ENCODE assay signal across 18 mouse cellular contexts in genomic region chr7:51268743-51269142, GRCm38 (mm10).
A peak's percentile ranks its signal among the peaks of the same experiment; 100 is the strongest.
DNase-seq lines count a peak whose midpoint lies in the region; ATAC-seq lines count a peak whose summit lies in the region.
"Had no signal": no experiment of that assay in that cellular context is flagged by ENCODE, and none has a peak within 500 bp of the region (broad histone marks: within the 10 kb centered on the region; RNA-seq: fewer than 3 reads in every experiment).

No protein-coding gene starts in this region.

- intact Hi-C loops in gastrocnemius, postnatal 36 days (cut with DNase I): no loop called here

- DNase-seq in embryo, embryonic 10 days (ENCODE audit: low spot score): peak; percentile 40
- no peak for DNase-seq in embryo, embryonic 11 days
- DNase-seq in ovary, postnatal 36 days (ENCODE audit: low spot score): peak; percentile 4
- no peak for DNase-seq in ovary, postnatal 14 days (ENCODE audit: low spot score)
- DNase-seq in embryo, embryonic 10.5 days (ENCODE audit: low spot score): peak; percentile 14
- DNase-seq in gastrocnemius, postnatal 36 days: no peak
- DNase-seq: adrenal gland, postnatal 14 days; B cell, adult 2 months; cerebellum, adult 11-12 months; cerebellum, adult 9-10 months; cerebellum, postnatal 25 days; heart, postnatal 36 days had no signal

- no peak for ATAC-seq in granulocyte monocyte progenitor cell, adult 5-6 weeks (replicated peaks; ENCODE audit: poor library complexity, severe bottlenecking)
- ATAC-seq: activated CD4-positive, CD25-positive, alpha-beta regulatory T cell, adult 4 months; CD4-positive, CD25-positive, alpha-beta regulatory T cell, adult 4 months; forebrain, embryonic 15.5 days; hindbrain, embryonic 16.5 days; inflammation-experienced regulatory T-cells, adult 6 months had no signal

Comparison
In these comparisons a context has a peak if more than half of its experiments do, and no peak if none do; other contexts are left out.
1. DNase-seq: peak in embryo, embryonic 10 days (single experiment), ovary, postnatal 36 days (single experiment) and embryo, embryonic 10.5 days (single experiment); none in embryo, embryonic 11 days (single experiment), ovary, postnatal 14 days (single experiment) and gastrocnemius, postnatal 36 days (0 of 2).